ENCODE assay signal across 24 mouse cellular contexts in genomic region chr11:32095793-32096192, GRCm38 (mm10).
"Had no signal": no experiment of that assay in that cellular context is flagged by ENCODE, and none has a peak within 500 bp of the region (broad histone marks: within the 10 kb centered on the region; RNA-seq: fewer than 3 reads in every experiment).

No protein-coding gene starts in this region.

- ATAC-seq: liver, postnatal 0 days; midbrain, embryonic 13.5 days; midbrain, embryonic 16.5 days had no signal

- H3K27me3 ChIP-seq: limb, embryonic 12.5 days; limb, embryonic 15.5 days; lung, embryonic 15.5 days; midbrain, embryonic 13.5 days; neural tube, embryonic 12.5 days; neural tube, embryonic 15.5 days had no signal

- H3K27ac ChIP-seq: left cerebral cortex, adult 2 months; limb, embryonic 12.5 days; limb, embryonic 15.5 days; liver, embryonic 14.5 days; lung, embryonic 15.5 days; midbrain, embryonic 10.5 days; midbrain, embryonic 13.5 days; neural tube, embryonic 12.5 days; neural tube, embryonic 15.5 days; stomach, postnatal 0 days had no signal

- DNase-seq: kidney, adult 18-20 months; kidney, adult 9 months; kidney, postnatal 25 days; layer of hippocampus, postnatal 36 days; liver, postnatal 0 days; lung, postnatal 10 days; lung, postnatal 36 days; right cerebral cortex, adult 18-20 months; right cerebral cortex, postnatal 14 days; right cerebral cortex, postnatal 4 days; thymus, adult 2 months; thymus, postnatal 25 days had no signal

- H3K4me3 ChIP-seq: left cerebral cortex, adult 2 months; limb, embryonic 12.5 days; limb, embryonic 15.5 days; lung, embryonic 15.5 days; megakaryocyte, embryonic 14.5 days; midbrain, embryonic 10.5 days; midbrain, embryonic 13.5 days; neural tube, embryonic 12.5 days; neural tube, embryonic 15.5 days had no signal

- H3K4me1 ChIP-seq: limb, embryonic 15.5 days; lung, embryonic 15.5 days; neural tube, embryonic 15.5 days had no signal
